Mouse (Mus musculus): ENCODE results near the gene Cpe. TPM values are rescaled to one million over a fixed set of nuclear protein-coding genes. Genes with fewer than 3 reads are reported as not detected.
"Not testable (repeated sequence)": the region's sequence is repeated elsewhere in the genome, so short reads cannot be mapped to it uniquely, and the experiment has no call there.

Gene Cpe
- polyA plus RNA-seq, 1 experiment from 2014 or later: 498 TPM

GRCm38 (mm10) chr8:64671937-64672336, 20.9 kb downstream of the Cpe start:
- no peak overlapping the region for H3K4me2 ChIP-seq (replicated peaks)
- 25% methylated on average over 1 of the region's 1 CpGs for whole genome bisulfite sequencing
- H3K9ac ChIP-seq (replicated peaks): no peak overlapping the region
- H3K27me3 ChIP-seq: no peaks in the 10 kb centered on the region
- H3K9me3 ChIP-seq: no peaks in the 10 kb centered on the region
- H3K36me3 ChIP-seq: no peaks in the 10 kb centered on the region
- H3K4me3 ChIP-seq: no peak overlapping the region
- peak; percentile 69 for ATAC-seq (replicated peaks)
- H3K27ac ChIP-seq (replicated peaks): no peak overlapping the region
- H3K4me1 ChIP-seq: peaks cover 6% of the 10 kb centered on the region; the same call in 1 of the 2 replicates

- not testable (repeated sequence) for H3K4me3 ChIP-seq; H3K27ac ChIP-seq (replicated peaks); H3K9me3 ChIP-seq; ATAC-seq (replicated peaks); H3K4me2 ChIP-seq (replicated peaks); H3K27me3 ChIP-seq; H3K4me1 ChIP-seq; H3K9ac ChIP-seq (replicated peaks); H3K36me3 ChIP-seq
- WGBS: 64% methylated on average over 13 of the region's 13 CpGs
These were observed 26.5 kb downstream of the Cpe start for GRCm38 (mm10) chr8:64666305-64666704.

- no peak overlapping the region for H3K4me2 ChIP-seq (replicated peaks)
- WGBS: 59% methylated on average over 3 of the region's 3 CpGs
These were observed 27.3 kb downstream of the Cpe start for GRCm38 (mm10) chr8:64665563-64665962.

GRCm38 (mm10) chr8:64664811-64665210, 28.0 kb downstream of the Cpe start:
- Histone ChIP-seq H3K9ac (replicated peaks) (no peak overlapping the region), H3K4me3 (no peak overlapping the region), H3K9me3 (no peaks in the 10 kb centered on the region), H3K36me3 (no peaks in the 10 kb centered on the region), H3K4me2 (replicated peaks) (no peak overlapping the region), H3K27ac (replicated peaks) (no peak overlapping the region), H3K27me3 (no peaks in the 10 kb centered on the region), H3K4me1 (peaks cover 2% of the 10 kb centered on the region; the same call in 1 of the 2 replicates)
- WGBS: 61% methylated on average over 3 of the region's 3 CpGs
- no peak for ATAC-seq (replicated peaks)

More at GRCm38 (mm10) chr8:64665563-64665962, 27.3 kb downstream of the Cpe start:
- Histone ChIP-seq H3K4me1 (no peaks in the 10 kb centered on the region), H3K36me3 (no peaks in the 10 kb centered on the region), H3K9me3 (no peaks in the 10 kb centered on the region), H3K27me3 (no peaks in the 10 kb centered on the region), H3K27ac (replicated peaks) (no peak overlapping the region), H3K4me3 (no peak overlapping the region), H3K9ac (replicated peaks) (no peak overlapping the region)
- ATAC-seq (replicated peaks): no peak

- ATAC-seq (replicated peaks): no peak
- Histone ChIP-seq H3K9me3 (no peaks in the 10 kb centered on the region), H3K9ac (replicated peaks) (no peak overlapping the region), H3K36me3 (no peaks in the 10 kb centered on the region), H3K4me2 (replicated peaks) (no peak overlapping the region), H3K4me3 (no peak overlapping the region), H3K27ac (replicated peaks) (no peak overlapping the region), H3K27me3 (no peaks in the 10 kb centered on the region), H3K4me1 (peaks cover 6% of the 10 kb centered on the region; the same call in 1 of the 2 replicates)
- 33% methylated on average over 2 of the region's 2 CpGs for WGBS
These were observed 28.5 kb downstream of the Cpe start for GRCm38 (mm10) chr8:64664350-64664749.

GRCm38 (mm10) chr8:64659097-64659496, 33.8 kb downstream of the Cpe start:
- Histone ChIP-seq H3K36me3 (no peaks in the 10 kb centered on the region), H3K4me2 (replicated peaks) (no peak overlapping the region), H3K9me3 (no peaks in the 10 kb centered on the region), H3K27me3 (no peaks in the 10 kb centered on the region), H3K4me3 (no peak overlapping the region), H3K27ac (replicated peaks) (peak overlapping the region; percentile 8), H3K9ac (replicated peaks) (no peak overlapping the region), H3K4me1 (peaks cover 27% of the 10 kb centered on the region)
- ATAC-seq (replicated peaks): peak; percentile 53
- WGBS: 78% methylated on average over 5 of the region's 5 CpGs

GRCm38 (mm10) chr8:64657980-64658401, 34.9 kb downstream of the Cpe start:
- peak; percentile 66 for ATAC-seq (replicated peaks)
- H3K27ac ChIP-seq (replicated peaks): peak overlapping the region; percentile 8; the same call in 1 of the 2 replicates
- H3K9ac ChIP-seq (replicated peaks): no peak overlapping the region
- no peaks in the 10 kb centered on the region for H3K9me3 ChIP-seq
- H3K4me2 ChIP-seq (replicated peaks): no peak overlapping the region
- 31% methylated on average over 4 of the region's 4 CpGs for WGBS
- no peaks in the 10 kb centered on the region for H3K36me3 ChIP-seq
- no peak overlapping the region for H3K4me3 ChIP-seq
- peaks cover 27% of the 10 kb centered on the region for H3K4me1 ChIP-seq
- H3K27me3 ChIP-seq: no peaks in the 10 kb centered on the region

GRCm38 (mm10) chr8:64657517-64657916, 35.3 kb downstream of the Cpe start:
- WGBS: 3% methylated on average over 7 of the region's 7 CpGs
- Histone ChIP-seq H3K27me3 (no peaks in the 10 kb centered on the region), H3K4me3 (no peak overlapping the region), H3K4me2 (replicated peaks) (no peak overlapping the region), H3K9me3 (no peaks in the 10 kb centered on the region), H3K27ac (replicated peaks) (no peak overlapping the region), H3K9ac (replicated peaks) (no peak overlapping the region), H3K4me1 (peaks cover 27% of the 10 kb centered on the region), H3K36me3 (no peaks in the 10 kb centered on the region)
- no peak for ATAC-seq (replicated peaks)

GRCm38 (mm10) chr8:64655887-64656286, 37.0 kb downstream of the Cpe start:
- no peaks in the 10 kb centered on the region for H3K9me3 ChIP-seq
- WGBS: 78% methylated on average over 6 of the region's 6 CpGs
- no peaks in the 10 kb centered on the region for H3K36me3 ChIP-seq
- H3K27ac ChIP-seq (replicated peaks): no peak overlapping the region
- H3K27me3 ChIP-seq: no peaks in the 10 kb centered on the region
- H3K9ac ChIP-seq (replicated peaks): no peak overlapping the region
- no peak for ATAC-seq (replicated peaks)
- H3K4me1 ChIP-seq: peaks cover 27% of the 10 kb centered on the region
- H3K4me3 ChIP-seq: no peak overlapping the region
- H3K4me2 ChIP-seq (replicated peaks): no peak overlapping the region

GRCm38 (mm10) chr8:64655087-64655486, 37.8 kb downstream of the Cpe start:
- Histone ChIP-seq H3K4me1 (peaks cover 27% of the 10 kb centered on the region), H3K9me3 (no peaks in the 10 kb centered on the region), H3K27ac (replicated peaks) (no peak overlapping the region), H3K4me3 (no peak overlapping the region), H3K27me3 (no peaks in the 10 kb centered on the region), H3K36me3 (no peaks in the 10 kb centered on the region), H3K4me2 (replicated peaks) (no peak overlapping the region), H3K9ac (replicated peaks) (no peak overlapping the region)
- WGBS: 63% methylated on average over 2 of the region's 2 CpGs
- no peak for ATAC-seq (replicated peaks)

- no peaks in the 10 kb centered on the region for H3K36me3 ChIP-seq
- no peak overlapping the region for H3K9ac ChIP-seq (replicated peaks)
- H3K9me3 ChIP-seq: no peaks in the 10 kb centered on the region
- H3K4me2 ChIP-seq (replicated peaks): no peak overlapping the region
- H3K4me3 ChIP-seq: no peak overlapping the region
- no peaks in the 10 kb centered on the region for H3K27me3 ChIP-seq
- ATAC-seq (replicated peaks): no peak
- 0 out of 2 replicates have a peak, but pooled peaks cover 8% of the 10 kb centered on the region for H3K4me1 ChIP-seq
- no peak overlapping the region for H3K27ac ChIP-seq (replicated peaks)
These were observed 40.6 kb downstream of the Cpe start for GRCm38 (mm10) chr8:64652285-64652684.

GRCm38 (mm10) chr8:64648063-64648462, 44.8 kb downstream of the Cpe start:
- H3K4me2 ChIP-seq (replicated peaks): no peak overlapping the region
- H3K27ac ChIP-seq (replicated peaks): no peak overlapping the region
- no peaks in the 10 kb centered on the region for H3K36me3 ChIP-seq
- WGBS: 83% methylated on average over 4 of the region's 4 CpGs
- no peaks in the 10 kb centered on the region for H3K27me3 ChIP-seq
- no peak overlapping the region for H3K4me3 ChIP-seq
- H3K9ac ChIP-seq (replicated peaks): no peak overlapping the region
- H3K4me1 ChIP-seq: peaks cover 14% of the 10 kb centered on the region
- ATAC-seq (replicated peaks): no peak
- no peaks in the 10 kb centered on the region for H3K9me3 ChIP-seq

- Histone ChIP-seq H3K36me3 (no peaks in the 10 kb centered on the region), H3K4me1 (peaks cover 14% of the 10 kb centered on the region), H3K27ac (replicated peaks) (no peak overlapping the region), H3K27me3 (no peaks in the 10 kb centered on the region), H3K9me3 (no peaks in the 10 kb centered on the region), H3K9ac (replicated peaks) (no peak overlapping the region), H3K4me3 (no peak overlapping the region), H3K4me2 (replicated peaks) (no peak overlapping the region)
- ATAC-seq (replicated peaks): no peak
- WGBS: 91% methylated on average over 3 of the region's 3 CpGs
These were observed 45.7 kb downstream of the Cpe start for GRCm38 (mm10) chr8:64647148-64647547.

Measured in forebrain, embryonic 15.5 days (tissue).